Mouse (Mus musculus) megakaryocyte progenitor cell, adult 5-6 weeks (primary cell): ENCODE results near the gene Car9. TPM values are rescaled to one million over a fixed set of nuclear protein-coding genes. Genes with fewer than 3 reads are reported as not detected.
"Not testable (repeated sequence)": the region's sequence is repeated elsewhere in the genome, so short reads cannot be mapped to it uniquely, and the experiment has no call there.

Source experiments
- ATAC-seq: replicated peaks from 2 replicates; pipeline ENCODE4 v1.8.0; 2016; ENCODE audit warnings: mild to moderate bottlenecking, moderate TSS enrichment, inconsistent platforms; ENCODE audit not compliant: poor library complexity
- total RNA-seq, 2 experiments: library from RNA; stranded (forward) in 1 of 2; stranded (reverse) in 1 of 2; fragments of 157-497, 149-512 nt in 1 of 2; fragments of 200-1000 nt in 1 of 2; gene quantifications; 2 replicates each; pipeline versions ENCODE4 v1.2.3 to v1.2.4; 2015 to 2017

Car9 gene
- 10.4 and 15.0 TPM in 2 replicates for total RNA-seq (2015)
- 4.0 and 10.5 TPM in 2 replicates for total RNA-seq (2017)

DNA sequence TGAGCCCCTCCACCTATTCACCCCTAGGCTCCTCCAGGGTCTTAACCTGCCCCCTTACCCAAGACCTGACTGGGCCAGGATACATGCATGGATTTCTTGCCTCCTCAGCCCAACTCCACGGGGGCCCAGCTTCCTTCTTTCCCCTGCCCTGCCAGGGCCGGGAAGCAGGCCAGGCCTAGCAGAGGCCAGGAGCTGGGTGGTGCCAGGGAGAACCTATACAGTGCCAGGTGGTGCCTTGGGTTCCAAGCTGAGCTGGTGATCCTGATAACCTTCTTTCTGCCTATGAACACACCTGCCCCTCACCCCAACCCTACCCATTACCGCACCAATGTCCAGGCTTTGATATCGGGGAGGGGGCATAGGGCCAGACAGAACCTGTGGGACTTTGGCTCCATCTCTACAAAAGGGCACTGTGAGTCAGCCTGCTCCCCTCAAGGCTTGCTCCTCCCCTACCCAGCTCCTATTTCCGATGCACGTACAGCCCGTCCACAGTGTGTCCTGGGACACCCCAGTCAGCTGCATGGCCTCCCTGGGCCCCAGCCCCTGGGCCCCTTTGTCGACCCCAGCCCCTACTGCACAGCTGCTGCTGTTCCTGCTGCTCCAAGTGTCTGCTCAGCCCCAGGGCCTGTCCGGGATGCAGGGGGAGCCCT, at the start of gene Car9:
Gene Car9, plus strand, starts transcription at position 431 of the 650 bp plus-strand sequence.
- no peak for ATAC-seq

DNA sequence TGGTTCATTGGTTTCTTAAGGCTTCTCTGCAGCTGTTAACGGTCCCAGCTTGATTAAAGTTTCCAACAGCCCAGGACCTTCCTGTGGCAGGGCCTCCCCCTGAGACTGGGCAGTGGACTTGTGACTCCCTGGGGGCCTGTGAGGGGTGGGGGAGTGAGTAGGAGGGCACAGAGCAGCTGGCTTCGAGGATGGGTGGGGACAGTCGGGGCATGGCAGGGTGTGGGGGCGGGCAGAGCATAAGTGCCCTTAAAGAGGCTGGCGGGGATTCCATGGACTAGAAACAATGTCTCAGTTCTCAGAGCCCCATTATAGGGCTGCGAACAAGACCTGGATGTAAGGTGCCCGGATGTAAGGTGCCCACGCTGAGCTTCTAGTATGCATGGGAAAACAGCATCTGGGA, 49.6 kb upstream of the Car9 start:
- no peak; the same call in 1 of the 2 replicates for ATAC-seq

DNA sequence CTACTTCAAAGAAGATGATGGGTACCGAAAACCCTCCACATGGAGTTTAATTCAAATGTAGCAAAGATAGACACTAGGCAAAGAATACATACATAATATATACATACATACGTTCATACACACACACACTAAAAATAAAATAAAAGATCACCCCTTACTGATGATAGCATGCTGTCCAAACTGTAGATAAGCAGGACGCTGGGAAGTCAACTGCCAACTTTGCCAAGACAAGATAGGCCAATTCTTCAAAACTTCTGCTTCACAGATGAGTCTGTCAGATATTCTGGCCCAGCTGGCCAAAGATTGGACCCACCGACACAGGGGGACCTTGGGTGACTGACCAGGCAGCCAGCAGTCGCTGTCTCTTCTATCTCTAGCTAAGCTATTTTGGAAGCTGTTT, 43.7 kb upstream of the Car9 start:
- ATAC-seq, result no peak

DNA sequence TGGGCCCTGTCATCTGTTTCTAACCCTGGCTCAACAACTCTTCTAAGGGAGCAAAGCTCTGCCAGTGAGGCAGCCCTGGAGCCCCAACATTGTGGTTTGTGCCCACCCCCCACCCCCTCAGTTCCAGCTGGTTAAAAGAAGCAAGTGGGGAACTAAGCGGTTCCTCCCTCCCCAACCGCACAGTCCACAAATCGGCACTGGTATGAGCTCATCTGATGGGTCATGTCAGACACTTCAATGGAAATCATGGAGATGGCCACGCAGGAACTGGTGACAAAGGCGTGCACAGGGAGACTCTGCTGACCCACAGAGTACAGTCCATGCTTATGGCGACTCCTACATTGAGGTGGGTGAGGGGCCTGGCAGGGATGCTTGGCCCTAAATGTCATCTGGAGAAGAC, 40.8 kb upstream of the Car9 start:
- peak; percentile 69 for ATAC-seq

DNA sequence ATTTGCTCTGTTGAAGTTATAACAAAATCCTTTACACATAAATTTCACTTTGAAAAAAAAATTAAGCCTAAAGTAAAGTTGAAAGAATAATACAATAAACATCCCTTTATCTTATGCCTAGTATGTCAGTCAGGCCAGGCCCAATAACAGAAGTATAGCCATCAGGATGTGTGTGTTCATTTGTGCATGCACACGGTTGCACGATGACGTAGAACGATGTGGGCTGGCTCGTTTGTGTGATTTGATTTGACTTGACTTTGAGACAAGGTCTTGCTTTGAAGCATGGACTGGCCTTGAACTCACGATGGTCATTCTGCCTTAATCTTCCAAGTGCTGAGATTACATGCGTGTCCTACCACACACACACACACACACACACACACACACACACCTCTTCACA, 39.9 kb upstream of the Car9 start:
- no peak for ATAC-seq

DNA sequence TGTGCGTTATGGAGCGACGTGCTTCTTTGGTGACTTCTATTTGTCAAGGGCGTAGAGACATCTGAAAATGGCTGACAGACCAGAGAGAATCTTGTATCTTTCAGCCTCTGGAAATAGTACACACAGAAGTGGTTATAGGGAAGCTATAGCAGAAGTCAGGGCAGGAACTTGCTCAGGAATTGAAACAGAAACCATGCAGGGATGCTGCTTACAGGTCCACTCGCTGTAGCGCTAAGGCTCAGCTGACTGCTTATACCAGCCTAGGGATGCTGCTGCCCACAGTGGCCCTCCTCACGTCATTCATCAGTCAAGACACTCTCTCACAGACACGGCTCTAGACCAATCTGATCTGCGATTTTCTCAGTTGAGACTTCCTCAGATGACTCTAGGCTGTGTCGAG, 36.5 kb upstream of the Car9 start:
- 0 out of 2 replicates have a peak, but pooled peaks have one; percentile 37 for ATAC-seq

DNA sequence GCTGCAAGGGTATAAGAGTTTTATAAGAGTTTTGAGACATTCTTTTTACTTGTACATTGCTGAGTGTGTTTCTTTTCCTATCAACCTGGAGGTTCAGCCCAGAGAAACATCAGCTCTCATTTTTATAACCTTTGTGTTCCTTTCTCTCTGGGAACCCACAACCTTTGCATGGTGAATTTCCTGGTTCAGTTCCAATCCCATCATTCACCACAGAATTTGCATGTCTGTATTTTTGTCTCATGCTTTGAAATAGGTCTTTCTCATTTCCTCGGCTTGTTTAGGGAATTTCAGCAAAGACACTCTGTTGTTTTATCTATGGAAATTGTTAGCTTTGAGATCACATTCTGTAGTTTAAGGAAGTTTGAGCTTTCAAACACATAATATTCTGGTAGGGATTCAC, 33.1 kb upstream of the Car9 start:
- ATAC-seq, result no peak

DNA sequence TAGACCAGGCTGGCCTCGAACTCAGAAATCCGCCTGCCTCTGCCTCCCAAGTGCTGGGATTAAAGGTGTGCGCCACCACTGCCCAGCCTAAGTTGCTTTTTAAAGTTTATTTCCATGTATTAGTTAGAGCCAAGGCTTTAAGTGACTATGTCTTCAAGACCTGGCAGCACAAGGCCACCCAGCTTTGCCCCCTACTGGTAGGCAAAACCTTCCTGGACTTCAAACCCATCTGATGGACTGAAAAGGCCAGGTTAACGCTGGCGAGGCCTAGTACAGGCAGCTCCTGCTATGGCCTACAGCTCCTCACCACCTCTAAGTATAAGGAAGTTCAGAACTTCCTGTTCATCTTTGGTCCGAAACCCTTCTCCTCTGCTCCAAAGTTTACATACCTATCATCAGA, 30.2 kb upstream of the Car9 start:
- peak; percentile 43; the same call in 1 of the 2 replicates for ATAC-seq

DNA sequence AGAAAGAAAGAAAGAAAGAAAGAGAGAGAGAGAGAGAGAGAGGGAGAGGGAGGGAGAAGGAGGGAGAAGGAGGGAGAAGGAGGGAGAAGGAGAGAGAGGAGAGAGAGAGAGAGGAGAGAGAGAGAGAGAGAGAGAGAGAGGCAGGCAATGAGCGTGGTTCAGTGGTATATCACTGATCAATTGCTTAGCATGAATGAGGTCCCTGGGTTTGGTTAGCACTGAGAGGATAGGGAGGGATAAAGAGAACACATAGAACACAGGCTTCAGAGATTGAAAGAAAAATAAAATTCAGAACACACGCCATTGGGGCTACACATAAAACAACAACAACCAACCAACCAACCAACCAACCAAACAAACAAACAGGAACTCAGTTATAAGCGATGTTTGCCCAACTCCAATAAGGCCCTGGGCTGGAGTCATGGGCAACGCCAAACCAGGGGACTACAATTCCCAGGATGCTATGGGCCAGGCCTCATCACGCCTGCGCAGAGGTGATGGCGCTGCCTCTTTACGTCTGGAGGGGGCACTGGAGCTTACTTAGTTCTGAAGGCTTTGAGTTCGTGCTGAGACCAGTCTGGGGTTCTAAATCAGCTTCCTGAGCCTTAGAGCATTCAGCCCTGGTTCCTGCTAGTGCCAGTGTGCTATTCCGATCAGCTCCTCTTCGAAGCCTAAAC, 28.8 kb upstream of the Car9 start:
- ATAC-seq, result peak; percentile 91

DNA sequence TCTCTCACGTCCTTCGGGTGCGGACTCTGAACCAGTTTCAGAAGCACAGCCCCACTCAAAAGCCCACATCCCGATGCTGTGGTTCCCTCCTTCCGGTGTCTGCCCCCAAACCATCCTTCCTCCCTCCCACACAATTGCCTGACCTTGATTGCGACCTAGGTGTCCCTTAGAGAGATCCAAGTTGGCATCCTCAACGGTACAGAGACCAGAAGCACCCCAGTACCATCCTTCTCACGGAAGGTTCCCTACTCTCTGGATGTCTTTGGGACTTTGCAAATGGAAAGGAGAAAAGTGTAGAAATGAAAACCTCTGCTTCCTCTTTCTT, 28.3 kb upstream of the Car9 start:
- ATAC-seq, result peak; percentile 20; the same call in 1 of the 2 replicates

DNA sequence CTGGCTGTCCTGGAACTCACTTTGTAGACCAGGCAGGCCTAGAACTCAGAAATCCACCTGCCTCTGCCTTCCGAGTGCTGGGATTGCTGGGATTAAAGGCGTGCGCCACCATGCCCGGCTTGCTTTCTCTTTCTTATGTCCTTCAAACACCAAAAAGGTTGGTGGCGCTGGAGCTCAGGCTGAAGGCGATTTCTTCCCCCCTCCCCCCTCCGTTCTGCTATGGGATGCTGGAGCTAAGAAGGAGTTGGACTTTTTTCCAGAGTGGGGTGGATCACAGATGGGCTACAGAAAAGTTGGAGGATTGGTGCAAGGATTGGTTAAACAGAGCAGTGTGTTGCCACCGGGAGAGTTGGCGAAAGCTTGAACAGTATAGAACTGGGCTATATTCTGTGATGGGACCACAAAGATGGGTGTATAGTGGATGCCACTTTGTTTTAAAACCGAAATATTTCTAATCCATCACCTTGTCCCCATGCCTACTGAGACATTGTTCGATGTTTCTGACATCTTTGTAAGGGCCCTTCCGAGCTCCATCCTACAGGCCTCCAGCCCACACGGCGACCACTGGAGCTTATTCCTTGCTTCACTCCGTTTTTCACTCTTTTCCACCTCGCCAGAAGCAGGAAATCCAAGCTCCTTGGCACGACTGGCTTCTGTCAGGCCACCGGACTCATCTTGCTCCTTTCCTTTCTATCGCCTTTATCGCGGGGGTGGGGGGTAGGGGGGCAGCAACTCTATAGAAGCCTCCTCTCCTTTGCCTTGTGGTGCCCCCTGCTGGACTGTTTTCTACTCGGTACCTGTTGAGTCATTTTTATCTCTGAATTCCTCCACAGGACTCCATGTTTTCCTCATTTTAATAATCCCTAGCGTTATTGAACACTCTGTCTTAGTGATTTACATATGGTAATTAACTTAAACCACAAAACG, 27.6 kb upstream of the Car9 start:
- peak; percentile 51 for ATAC-seq

DNA sequence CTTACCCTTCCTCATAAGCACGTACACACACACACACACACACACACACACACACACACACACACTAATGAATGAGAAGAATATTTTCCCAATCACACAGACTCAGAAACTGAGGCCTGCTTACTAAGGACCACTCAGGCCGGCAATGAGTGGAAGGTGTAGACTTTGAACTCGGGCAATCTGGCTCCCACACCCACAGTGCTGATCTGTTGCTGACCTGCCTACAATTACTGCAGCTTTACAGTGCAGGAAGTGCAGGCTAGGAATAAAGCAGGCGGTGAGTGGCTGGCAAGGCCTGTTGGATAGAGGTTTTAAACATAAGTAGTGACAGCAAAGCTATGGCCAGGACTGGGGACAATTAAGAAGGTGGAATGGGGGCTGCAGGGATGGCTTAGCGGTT, 25.8 kb upstream of the Car9 start:
- no peak for ATAC-seq

DNA sequence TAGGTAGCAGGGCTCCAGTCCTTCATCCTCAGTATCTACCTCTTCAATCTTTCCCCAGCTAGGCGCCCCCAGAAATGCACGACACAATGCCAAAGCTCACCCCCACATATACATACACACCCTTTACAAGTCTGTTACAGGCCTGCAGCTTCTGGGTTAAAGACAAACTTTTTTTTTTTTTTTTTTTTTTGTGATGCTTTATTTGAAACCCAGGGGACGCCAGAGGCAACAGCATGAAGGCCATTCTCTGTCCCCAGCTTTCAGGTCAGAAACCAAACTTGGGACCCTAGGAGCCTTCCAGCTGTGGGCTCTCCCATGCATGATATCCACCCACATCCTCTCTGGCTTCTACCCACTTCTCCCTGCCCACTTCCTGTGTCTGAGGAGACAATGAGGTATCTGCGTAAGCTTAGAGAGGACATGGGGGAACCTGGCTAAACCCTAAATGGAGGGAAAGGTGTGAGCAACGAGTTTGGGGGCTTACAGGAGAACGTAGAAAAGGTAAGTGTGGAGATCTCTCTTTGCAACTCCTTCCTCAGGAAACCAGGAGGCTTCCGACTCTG, 24.8 kb upstream of the Car9 start:
- peak; percentile 38 for ATAC-seq

DNA sequence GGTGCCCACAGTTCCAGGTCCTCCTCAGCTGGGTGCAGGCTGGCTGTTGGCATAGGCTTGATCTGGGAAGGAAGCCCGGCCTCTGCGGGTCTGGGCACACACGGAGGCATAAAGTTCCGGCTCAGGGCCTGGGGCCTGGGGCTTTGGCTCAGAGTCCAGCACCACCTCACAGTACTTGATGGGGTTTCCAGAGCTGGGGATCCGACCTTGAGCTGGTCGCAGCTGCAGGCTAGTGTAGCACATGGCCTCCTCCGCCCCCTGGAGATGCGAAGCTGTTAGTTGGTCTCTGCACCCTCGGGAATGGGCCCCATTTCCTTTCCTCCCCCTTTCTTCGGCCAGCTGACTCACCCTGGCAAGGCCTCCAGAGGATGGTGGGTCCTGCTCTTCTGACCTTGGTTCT, 24.2 kb upstream of the Car9 start:
- no peak for ATAC-seq

DNA sequence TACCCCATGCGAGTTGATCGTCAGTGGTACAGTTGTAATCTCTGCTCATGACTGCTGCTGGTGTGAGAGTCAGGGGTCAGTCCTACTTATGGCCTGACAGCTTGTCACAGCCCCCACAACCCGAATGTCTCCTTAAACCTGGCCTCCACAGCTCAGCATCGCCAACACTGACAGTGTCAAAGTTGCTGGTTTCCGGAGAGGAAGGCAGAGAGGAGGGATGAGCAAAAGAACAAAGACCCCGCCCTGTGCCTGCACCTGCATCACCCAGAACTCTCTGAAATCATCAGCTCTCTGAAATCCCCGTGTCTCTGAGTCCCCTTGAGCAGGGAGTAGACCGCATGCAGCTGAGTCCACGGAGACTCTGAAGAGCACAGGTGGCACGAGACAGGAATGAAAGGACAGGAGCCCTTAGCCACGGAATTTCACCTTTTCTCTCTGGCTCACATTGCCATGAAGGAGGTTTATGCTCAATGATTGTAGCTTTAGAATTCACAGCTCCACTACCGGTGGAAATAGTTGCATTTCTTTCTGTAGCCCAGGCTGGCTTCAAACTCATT, 23.2 kb upstream of the Car9 start, which contains the start of gene Sit1:
Gene Sit1, minus strand, starts transcription at position 200 of the 557 bp plus-strand sequence.
- no peak for ATAC-seq

DNA sequence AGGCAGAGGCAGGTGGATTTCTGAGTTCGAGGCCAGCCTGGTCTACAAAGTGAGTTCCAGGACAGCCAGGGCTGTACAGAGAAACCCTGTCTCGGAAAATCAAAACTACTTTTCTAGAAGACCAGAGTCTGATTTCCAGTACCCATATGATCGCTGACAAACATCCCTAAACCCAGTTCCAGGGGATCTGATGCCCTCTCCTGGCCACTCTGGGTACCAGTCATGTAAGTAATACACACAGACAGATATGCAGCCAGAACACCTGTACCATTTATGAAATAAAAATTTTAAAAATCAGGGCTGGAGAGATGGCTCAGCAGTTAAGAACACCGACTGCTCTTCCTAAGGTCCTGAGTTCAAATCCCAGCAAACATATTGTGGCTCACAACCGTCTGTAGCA, 21.1 kb upstream of the Car9 start:
- not testable (repeated sequence) for ATAC-seq

DNA sequence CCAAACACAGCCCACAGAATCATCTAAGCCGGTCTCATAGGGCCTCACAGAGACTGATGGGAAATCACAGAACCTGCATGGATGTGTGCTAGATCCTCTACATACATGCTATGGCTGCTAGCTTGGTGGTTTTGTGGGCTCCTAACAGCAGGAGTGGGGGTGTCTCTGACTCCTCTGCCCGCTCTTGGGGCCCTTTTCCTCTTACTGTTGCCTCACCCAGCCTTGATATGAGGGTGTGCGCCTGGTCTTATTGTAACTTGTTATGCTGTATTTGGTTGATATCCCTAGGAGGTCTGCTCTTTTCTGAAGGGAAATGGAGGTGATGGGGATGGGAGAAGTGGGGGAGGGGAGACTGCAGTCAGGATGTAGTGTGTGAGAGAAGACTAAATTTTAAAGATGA, 17.2 kb upstream of the Car9 start:
- ATAC-seq, result no peak

DNA sequence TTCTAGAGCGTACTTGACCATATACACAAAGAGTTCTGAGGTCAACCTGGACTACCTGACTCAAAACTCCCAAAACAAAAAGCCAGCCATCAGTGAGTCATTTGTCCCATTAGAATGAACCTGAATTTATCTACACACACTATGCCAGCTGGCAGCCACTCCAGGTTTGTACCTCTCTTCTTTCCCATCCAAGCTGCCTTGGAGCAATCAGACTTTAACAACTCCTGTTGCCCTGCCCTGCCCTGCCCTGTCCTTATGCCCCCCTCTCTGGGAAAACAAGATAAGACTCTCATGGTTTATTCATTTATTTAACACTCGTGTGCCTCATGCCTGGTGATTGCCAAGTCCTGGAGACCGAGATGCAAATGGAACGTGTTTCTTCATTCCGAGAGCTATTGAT, 16.0 kb upstream of the Car9 start:
- peak; percentile 30 for ATAC-seq

DNA sequence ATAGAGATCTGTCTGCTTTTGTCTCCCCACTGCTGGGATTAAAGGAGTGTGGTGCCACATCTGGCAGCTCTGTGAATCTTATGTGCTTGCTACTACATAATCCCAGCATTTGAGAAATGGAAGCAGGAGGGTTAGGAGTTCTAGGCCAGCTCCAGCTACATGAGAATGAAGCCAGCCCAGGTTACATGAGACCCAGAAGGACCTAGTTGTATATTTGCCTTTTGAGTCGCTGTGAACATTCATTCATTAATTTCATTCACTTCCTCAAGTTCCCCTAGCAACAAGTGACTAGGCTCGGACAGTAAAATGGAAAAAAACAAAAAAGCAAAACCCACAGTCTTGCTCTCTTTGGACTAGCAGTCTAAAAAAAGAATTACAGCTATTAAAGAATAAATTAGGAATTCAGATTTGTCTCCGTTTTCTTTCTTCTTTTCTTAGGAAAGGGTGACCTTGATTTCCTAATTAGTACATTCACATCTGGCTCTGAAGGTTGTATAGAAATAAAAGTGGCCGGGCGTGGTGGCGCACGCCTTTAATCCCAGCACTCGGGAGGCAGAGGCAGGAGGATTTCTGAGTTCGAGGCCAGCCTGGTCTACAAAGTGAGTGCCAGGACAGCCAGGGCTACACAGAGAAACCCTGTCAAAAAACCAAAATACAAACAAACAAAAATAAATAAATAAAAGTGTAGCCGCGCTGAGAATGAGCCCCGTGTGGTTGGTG, 14.5 kb upstream of the Car9 start:
- ATAC-seq, result no peak

DNA sequence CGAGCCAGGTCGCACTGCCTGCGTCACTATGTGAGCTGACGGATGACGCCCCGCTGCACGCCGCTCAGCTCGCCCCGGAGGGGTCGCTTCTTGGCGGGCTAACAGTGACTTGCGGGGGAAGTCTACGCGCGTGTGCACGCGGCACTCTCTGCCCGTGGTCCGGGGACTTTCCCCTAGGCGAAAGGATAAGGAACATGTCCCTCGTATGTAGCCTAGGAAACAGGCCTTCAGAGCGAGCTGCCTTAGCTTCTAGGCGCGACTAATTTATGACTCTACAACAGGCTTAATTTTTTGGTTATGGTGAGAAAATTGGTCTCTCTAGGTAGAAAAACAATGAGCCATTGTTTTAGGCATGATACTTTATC, 14.0 kb upstream of the Car9 start, which contains the start of gene Ccdc107:
Gene Ccdc107, plus strand, starts transcription at position 80 of the 365 bp plus-strand sequence.
- peak; percentile 90 for ATAC-seq
